Mouse (Mus musculus): Measurements from ENCODE around the gene Caln1. TPM values are rescaled to one million over a fixed set of nuclear protein-coding genes. Genes with fewer than 3 reads are reported as not detected.

Gene Caln1
- polyA plus RNA-seq, 1 experiment from 2014 or later, result 0.35 TPM

DNA sequence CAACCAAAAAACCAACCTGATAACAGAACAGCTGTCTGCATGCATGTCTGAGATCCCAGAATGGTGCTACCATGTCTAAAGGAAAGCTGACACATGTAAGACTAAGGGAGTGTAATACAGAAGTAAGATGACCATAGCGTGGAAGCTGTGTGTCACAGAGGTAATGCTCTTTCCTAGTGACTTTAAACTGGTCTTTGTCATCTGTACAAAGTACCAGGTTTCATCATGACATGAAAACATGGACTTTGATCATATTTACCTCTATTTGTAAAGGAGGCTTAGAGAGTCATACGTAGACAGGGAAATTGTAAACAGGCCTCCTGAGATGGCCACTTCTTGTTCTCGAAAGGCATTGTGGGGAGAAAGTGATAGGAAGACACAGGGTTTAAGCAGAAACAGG lies 489.5 kb downstream of the Caln1 start:
- H3K27me3 ChIP-seq, result 0 out of 2 replicates have a peak, but pooled peaks cover 2% of the 10 kb centered on the region
- no peak overlapping the region for H3K27ac ChIP-seq
- no peaks in the 10 kb centered on the region for H3K4me1 ChIP-seq (replicated peaks)
- WGBS, result 65% methylated on average over 3 of the region's 3 CpGs
- no peak overlapping the region for H3K4me3 ChIP-seq
- no peaks in the 10 kb centered on the region for H3K36me3 ChIP-seq
- no peaks in the 10 kb centered on the region for H3K9me3 ChIP-seq (replicated peaks)
- ATAC-seq (replicated peaks; ENCODE audit: insufficient number of reproducible peaks, insufficient read depth, low FRiP score, low read depth), result no peak
- no peak overlapping the region for H3K9ac ChIP-seq
- H3K4me2 ChIP-seq, result no peak overlapping the region

DNA sequence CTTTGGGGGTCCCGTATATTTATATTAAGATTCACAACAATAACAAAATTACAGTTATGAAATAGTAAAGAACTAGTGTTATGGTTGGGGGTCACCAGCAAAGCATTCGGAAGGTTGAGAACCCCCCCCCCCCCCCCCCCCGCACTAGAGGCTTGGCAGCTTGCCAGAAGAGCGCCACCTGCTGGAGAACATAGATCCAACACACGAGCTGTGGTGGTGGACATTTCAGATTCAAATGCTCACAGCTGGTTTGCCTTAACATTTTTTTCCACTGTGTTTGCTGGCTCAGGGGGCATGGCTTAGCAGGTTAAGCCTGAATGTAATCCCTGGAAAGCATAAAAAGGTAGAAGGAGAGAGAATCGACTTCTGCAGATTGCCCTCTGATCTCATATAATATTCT lies 490.5 kb downstream of the Caln1 start:
- 0 out of 2 replicates have a peak, but pooled peaks cover 1% of the 10 kb centered on the region for H3K27me3 ChIP-seq
- ATAC-seq (replicated peaks; ENCODE audit: insufficient number of reproducible peaks, insufficient read depth, low FRiP score, low read depth), result no peak
- H3K4me2 ChIP-seq, result no peak overlapping the region
- H3K9me3 ChIP-seq (replicated peaks), result no peaks in the 10 kb centered on the region
- no peak overlapping the region for H3K9ac ChIP-seq
- WGBS, result 37% methylated on average over 4 of the region's 6 CpGs
- no peaks in the 10 kb centered on the region for H3K4me1 ChIP-seq (replicated peaks)
- H3K4me3 ChIP-seq, result no peak overlapping the region
- H3K27ac ChIP-seq, result no peak overlapping the region
- no peaks in the 10 kb centered on the region for H3K36me3 ChIP-seq

DNA sequence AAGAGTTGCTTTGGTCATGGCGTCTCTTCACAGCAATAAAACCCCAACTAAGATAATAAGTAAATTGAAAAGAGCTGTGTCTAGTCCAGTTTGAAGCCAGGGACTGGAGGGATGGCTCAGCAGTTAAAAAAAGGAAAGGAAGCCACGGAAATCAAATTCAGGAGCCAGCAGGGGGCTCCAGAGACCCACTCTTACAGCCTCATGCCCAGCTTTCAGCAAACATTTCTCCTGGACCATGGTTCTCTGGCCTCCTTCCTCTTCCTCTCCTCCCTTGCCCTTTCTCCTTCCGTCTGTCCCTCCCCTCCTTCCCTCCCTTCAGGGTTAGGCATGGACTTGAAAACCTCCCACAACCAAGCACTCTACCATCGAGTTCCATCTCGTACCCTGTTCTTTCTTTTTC lies 493.0 kb downstream of the Caln1 start:
- 52% methylated on average over 5 of the region's 5 CpGs for WGBS
- no peaks in the 10 kb centered on the region for H3K36me3 ChIP-seq

DNA sequence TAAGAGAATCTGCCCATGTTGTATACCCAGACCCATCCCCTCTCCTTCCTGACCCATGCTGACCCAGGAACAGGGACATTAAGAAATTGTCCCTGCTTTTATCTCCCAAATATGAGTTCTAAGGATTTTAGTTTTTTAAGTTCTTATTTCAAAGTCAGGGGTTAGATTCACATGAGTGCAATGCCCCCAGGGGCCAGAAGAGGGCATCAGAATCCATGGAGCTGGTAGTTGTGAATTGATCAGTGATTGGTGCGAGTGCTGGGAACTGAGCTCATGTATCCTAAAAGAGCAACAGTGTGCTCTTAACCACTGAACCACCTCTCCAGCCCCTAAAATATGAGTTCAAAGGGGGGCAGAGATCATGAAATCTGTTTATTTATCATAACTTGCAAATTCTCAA lies 500.6 kb downstream of the Caln1 start:
- H3K36me3 ChIP-seq, result no peaks in the 10 kb centered on the region
- no peak overlapping the region for H3K4me2 ChIP-seq
- no peaks in the 10 kb centered on the region for H3K27me3 ChIP-seq
- H3K4me1 ChIP-seq (replicated peaks), result no peaks in the 10 kb centered on the region
- WGBS, result 76% methylated on average over 1 of the region's 1 CpGs
- no peak overlapping the region for H3K27ac ChIP-seq
- no peak overlapping the region for H3K9ac ChIP-seq
- H3K9me3 ChIP-seq (replicated peaks), result no peaks in the 10 kb centered on the region
- no peak for ATAC-seq (replicated peaks; ENCODE audit: insufficient number of reproducible peaks, insufficient read depth, low FRiP score, low read depth)
- H3K4me3 ChIP-seq, result no peak overlapping the region

More for the DNA sequence above, 493.0 kb downstream of the Caln1 start:
- Histone ChIP-seq H3K27me3 (no peaks in the 10 kb centered on the region), H3K9ac (no peak overlapping the region), H3K27ac (no peak overlapping the region), H3K9me3 (replicated peaks) (no peaks in the 10 kb centered on the region), H3K4me1 (replicated peaks) (no peaks in the 10 kb centered on the region), H3K4me2 (no peak overlapping the region), H3K4me3 (no peak overlapping the region)
- ATAC-seq (replicated peaks; ENCODE audit: insufficient number of reproducible peaks, insufficient read depth, low FRiP score, low read depth), result no peak

DNA sequence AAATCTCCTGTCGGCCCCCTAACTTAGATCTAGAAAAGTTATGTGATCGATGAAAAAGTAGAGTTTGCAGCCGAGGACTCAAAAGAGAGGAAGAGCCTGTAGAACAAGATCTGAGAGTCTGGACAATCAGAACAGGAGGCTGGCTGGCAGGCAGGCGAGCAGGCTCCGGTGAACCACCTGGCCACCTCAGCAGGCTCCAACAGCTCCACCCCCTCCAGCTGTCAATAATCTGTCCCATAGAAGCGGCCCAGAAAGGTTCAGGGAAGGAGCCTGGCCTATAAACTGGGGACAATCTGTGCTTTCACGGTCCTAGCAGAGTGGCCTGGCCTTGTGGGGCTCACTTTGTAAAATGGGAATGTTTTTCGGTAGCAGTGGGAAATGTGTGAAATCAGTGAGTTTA lies 501.8 kb downstream of the Caln1 start:
- H3K27me3 ChIP-seq, result no peaks in the 10 kb centered on the region
- no peak overlapping the region for H3K27ac ChIP-seq
- H3K4me1 ChIP-seq (replicated peaks), result no peaks in the 10 kb centered on the region
- no peak overlapping the region for H3K9ac ChIP-seq
- no peak overlapping the region for H3K4me3 ChIP-seq
- WGBS, result 38% methylated on average over 8 of the region's 8 CpGs
- no peaks in the 10 kb centered on the region for H3K9me3 ChIP-seq (replicated peaks)
- no peaks in the 10 kb centered on the region for H3K36me3 ChIP-seq
- H3K4me2 ChIP-seq, result no peak overlapping the region
- no peak for ATAC-seq (replicated peaks; ENCODE audit: insufficient number of reproducible peaks, insufficient read depth, low FRiP score, low read depth)

DNA sequence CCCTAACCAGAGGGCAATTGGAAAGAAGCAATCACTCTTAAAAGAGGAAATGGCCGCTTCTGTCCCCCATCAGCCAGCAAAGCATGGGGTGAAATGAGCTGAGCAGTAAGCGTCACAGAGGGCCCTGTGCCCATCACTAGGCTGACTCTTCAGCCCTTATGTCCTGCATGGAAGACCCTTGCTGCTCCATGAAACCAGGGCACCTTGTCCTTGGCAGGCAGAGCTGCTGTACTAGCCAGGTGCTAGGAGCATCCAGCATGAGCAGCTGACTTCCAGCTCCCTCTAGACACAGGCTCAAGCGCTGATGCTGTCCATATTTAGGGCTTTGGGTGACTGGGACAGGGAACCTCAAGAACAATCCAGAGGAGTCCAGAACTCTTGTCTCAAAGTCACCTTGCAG lies 506.1 kb downstream of the Caln1 start:
- Histone ChIP-seq H3K36me3 (no peaks in the 10 kb centered on the region), H3K4me2 (no peak overlapping the region), H3K27me3 (no peaks in the 10 kb centered on the region), H3K9ac (no peak overlapping the region), H3K4me1 (replicated peaks) (no peaks in the 10 kb centered on the region), H3K27ac (no peak overlapping the region), H3K9me3 (replicated peaks) (no peaks in the 10 kb centered on the region), H3K4me3 (no peak overlapping the region)
- no peak for ATAC-seq (replicated peaks; ENCODE audit: insufficient number of reproducible peaks, insufficient read depth, low FRiP score, low read depth)
- WGBS, result 83% methylated on average over 3 of the region's 3 CpGs

DNA sequence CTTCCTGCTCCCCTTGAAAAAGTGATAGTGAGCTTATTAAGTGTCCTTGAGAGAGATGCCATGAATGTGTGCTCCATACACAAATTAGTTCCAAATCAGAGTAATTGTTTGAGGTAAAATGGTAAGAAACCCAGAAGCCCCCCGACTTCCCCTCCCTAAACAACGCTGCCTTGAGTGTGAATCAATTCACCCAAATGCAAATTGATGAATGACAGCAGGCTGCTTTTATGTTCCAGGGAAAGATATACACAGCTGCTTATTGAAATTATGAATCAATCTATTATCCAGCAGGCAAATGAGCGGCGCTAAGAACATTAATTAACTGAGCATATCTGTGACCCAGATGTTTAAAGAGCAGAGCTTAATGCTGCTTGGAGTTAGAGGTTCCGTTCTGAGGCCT lies 511.1 kb downstream of the Caln1 start:
- ATAC-seq (replicated peaks; ENCODE audit: insufficient number of reproducible peaks, insufficient read depth, low FRiP score, low read depth), result no peak
- H3K27ac ChIP-seq, result no peak overlapping the region
- H3K27me3 ChIP-seq, result no peaks in the 10 kb centered on the region
- H3K9me3 ChIP-seq (replicated peaks), result no peaks in the 10 kb centered on the region
- 82% methylated on average over 5 of the region's 5 CpGs for WGBS
- H3K4me2 ChIP-seq, result no peak overlapping the region
- H3K36me3 ChIP-seq, result no peaks in the 10 kb centered on the region
- no peak overlapping the region for H3K9ac ChIP-seq
- no peaks in the 10 kb centered on the region for H3K4me1 ChIP-seq (replicated peaks)
- no peak overlapping the region for H3K4me3 ChIP-seq

DNA sequence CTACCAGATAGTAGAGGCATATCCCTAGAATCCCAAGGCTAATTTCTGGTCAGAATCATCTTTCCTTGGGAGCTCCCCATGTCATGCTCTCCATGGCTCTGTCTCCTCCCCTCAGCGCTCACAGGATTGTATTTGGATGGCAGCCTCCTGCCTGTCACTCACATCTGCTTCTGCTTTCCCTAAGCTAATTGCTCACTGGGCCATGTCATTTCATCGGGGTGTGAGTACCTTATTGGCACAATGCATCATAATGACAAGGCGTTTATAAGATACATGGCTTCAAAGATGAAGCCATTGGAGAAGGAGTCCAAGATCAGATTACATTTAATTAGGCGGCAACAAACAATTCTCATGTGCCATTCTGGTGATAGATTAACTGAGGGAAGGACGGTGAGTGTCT lies 522.5 kb downstream of the Caln1 start:
- Histone ChIP-seq H3K27me3 (no peaks in the 10 kb centered on the region), H3K36me3 (no peaks in the 10 kb centered on the region), H3K27ac (no peak overlapping the region), H3K9ac (no peak overlapping the region), H3K4me3 (no peak overlapping the region), H3K4me1 (replicated peaks) (no peaks in the 10 kb centered on the region), H3K4me2 (no peak overlapping the region), H3K9me3 (replicated peaks) (no peaks in the 10 kb centered on the region)
- 72% methylated on average over 5 of the region's 5 CpGs for WGBS
- no peak for ATAC-seq (replicated peaks; ENCODE audit: insufficient number of reproducible peaks, insufficient read depth, low FRiP score, low read depth)

DNA sequence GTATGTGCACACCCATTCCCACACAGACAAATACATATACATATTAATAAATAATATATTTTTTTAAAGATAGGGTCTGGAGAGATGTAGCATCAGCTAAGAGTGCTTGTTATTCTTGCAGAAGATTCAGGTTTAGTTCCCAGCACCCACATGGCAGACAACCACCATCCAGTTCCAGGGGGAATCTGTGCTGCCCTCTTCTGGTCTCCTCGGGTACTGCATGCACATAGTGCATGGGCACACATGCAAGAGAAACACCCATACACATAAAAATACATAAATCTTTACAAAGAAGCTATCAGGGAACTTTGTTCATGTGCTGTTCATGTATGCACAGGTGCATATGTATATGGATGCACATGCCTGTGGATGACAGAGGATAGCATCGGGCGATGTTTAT lies 526.7 kb downstream of the Caln1 start:
- Histone ChIP-seq H3K4me3 (no peak overlapping the region), H3K36me3 (no peaks in the 10 kb centered on the region), H3K9me3 (replicated peaks) (no peaks in the 10 kb centered on the region), H3K27ac (no peak overlapping the region), H3K9ac (no peak overlapping the region), H3K4me1 (replicated peaks) (no peaks in the 10 kb centered on the region), H3K4me2 (no peak overlapping the region), H3K27me3 (no peaks in the 10 kb centered on the region)
- 93% methylated on average over 3 of the region's 3 CpGs for WGBS
- ATAC-seq (replicated peaks; ENCODE audit: insufficient number of reproducible peaks, insufficient read depth, low FRiP score, low read depth), result no peak

Other genes starting within 250 kb of the Caln1 start
- gene Kctd7, start 224.6 kb upstream of the Caln1 start, polyA plus RNA-seq (2015; fragmentation: Nextera tagmentation; extraction: Ambion mirVana), result 4.1 and 5.8 TPM in 2 replicates
- 19.3 and 19.9 TPM in 2 replicates for gene Rabgef1, start 197.7 kb upstream of the Caln1 start, polyA plus RNA-seq (2015; fragmentation: Nextera tagmentation; extraction: Ambion mirVana)
- 23.0 and 24.2 TPM in 2 replicates for gene Tmem248, start 152.4 kb upstream of the Caln1 start, polyA plus RNA-seq (2015; fragmentation: Nextera tagmentation; extraction: Ambion mirVana)
- gene Sbds, start 113.9 kb upstream of the Caln1 start, polyA plus RNA-seq (2015; fragmentation: Nextera tagmentation; extraction: Ambion mirVana), result 57.7 and 59.5 TPM in 2 replicates
- 13.7 and 16.8 TPM in 2 replicates for gene Tyw1, start 113.8 kb upstream of the Caln1 start, polyA plus RNA-seq (2015; fragmentation: Nextera tagmentation; extraction: Ambion mirVana)
- not detected in 2 replicates for gene A330070K13Rik, start 15.2 kb downstream of the Caln1 start, polyA plus RNA-seq (2015; fragmentation: Nextera tagmentation; extraction: Ambion mirVana)

Measured in heart, embryonic 15.5 days (tissue).